Mouse (Mus musculus): ENCODE results near the gene Chrnb2.

DNA sequence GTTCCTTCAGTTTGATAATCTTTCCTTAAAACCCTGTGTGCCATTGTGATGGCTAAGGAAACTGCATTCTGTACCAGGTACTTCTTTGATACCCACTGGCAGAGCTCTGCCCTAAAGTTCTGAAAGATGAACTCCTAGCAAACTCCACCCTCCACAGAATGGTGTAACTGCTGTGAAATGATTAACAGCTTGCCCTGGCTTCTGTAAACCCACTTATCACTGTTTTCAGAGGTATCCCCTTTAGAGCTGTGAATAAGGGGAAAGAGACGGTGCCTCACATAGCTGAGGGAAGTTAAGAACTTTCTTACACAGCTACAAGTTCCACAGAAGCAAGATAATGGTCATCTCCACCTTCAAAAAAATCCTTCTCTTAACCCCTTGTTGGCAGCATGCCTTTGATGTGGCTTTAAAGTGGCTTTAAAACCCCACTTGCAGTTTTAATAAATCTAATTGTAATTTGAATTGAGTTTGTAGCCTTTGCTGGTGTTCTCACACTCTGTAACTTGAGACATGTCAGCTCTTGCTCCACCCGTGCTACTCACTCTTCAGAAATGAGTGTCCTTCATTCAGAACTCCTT is 6.1 kb upstream of the Chrnb2 start:
- no peak for TF ChIP-seq GATA1 (IDR thresholded peaks at IDR 0.05; ENCODE audit: borderline replicate concordance, low read length)
- no peak for TF ChIP-seq FLI1 (IDR thresholded peaks at IDR 0.05; ENCODE audit: low read length)
